Mouse (Mus musculus) large intestine, adult 2 months (tissue): ENCODE results near the gene Olfr1230. TPM values are rescaled to one million over a fixed set of nuclear protein-coding genes. Genes with fewer than 3 reads are reported as not detected.

Source experiments
- DNase-seq: peaks from one replicate; pipeline ENCODE4 v3.0.0-alpha.2; 2012; ENCODE audit warnings: low read depth, low spot score
- WGBS: fragments of 180-500 bp; shearing (Covaris S2); methylation state at CpG from one replicate; pipeline ENCODE4 v1.1.7; 2018; 5-methylcytosine and 5-hydroxymethylcytosine counted together
- polyA plus RNA-seq: library from polyadenylated mRNA; depleted of rRNA; stranded (reverse); fragments of >200 nt; gene quantifications from 2 replicates; pipeline ENCODE4 v1.2.3, GENCODE M21; 2012; rRNA removed

Gene Olfr1230
- not detected in 2 replicates for polyA plus RNA-seq

DNA sequence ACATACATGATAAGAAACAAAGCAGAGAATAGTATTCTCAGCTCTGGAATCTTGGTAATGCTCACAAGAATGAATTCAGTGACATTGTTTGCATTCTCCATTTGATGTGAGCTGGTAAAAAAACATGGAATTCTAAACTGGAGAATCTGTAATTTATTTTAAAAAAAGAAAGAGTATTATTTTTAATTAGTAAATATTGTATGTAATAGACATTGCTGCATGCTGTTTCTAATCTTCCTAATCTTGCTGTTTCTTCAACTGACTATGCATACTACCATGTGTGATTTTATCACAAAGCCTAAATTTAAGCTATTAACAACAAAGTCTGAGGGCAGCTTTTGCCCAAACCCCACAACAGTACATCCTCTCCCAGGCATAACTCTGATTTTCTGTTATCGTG lies at the start of gene Olfr1230:
TSS of gene Olfr1230 (minus strand) at position 101 of the 400 bp plus-strand sequence.
- 82% methylated on average over 1 of the region's 1 CpGs for WGBS
- DNase-seq = no peak

DNA sequence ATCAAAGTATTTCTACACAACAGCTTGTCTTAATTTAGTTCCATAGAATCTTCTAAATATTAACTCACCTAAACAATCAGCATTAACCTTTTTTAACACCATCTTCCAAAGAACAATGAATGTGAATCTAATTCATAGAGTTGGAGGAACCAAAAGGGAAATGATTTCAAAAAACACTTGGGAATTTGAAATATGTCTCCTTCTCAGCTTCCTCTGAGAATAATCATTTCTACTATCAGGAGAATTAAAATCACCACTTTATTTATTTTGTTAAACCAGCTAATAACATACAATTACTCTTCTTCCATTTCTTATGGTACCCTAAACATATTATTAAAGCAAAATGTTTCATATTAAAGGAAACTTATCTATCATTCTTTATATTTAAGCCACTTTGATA lies 45.2 kb upstream of the Olfr1230 start, which contains the start of gene Olfr1233:
TSS of gene Olfr1233 (minus strand) at position 101 of the 400 bp plus-strand sequence.
- DNase-seq = no peak

DNA sequence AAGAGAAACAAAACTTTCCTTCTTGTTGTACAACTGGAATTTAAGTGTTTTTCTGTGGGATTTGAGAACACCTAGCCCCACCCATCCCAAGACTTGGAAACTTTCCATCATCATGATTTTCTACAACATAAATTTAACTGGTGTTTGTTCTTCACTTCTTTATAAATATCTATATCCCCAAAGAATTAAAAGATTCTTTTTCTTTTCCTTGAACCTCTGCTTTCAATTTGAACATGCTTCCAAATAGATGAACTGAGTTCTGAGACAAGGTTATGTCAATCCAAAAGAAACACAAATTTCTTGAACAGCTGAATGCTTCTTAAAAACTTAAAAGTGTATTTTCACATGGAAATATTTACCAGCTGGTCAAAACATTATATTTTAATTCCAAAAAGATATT lies 32.5 kb upstream of the Olfr1230 start, which contains the start of gene Olfr1232:
TSS of gene Olfr1232 (minus strand) at position 101 of the 400 bp plus-strand sequence.
- DNase-seq = no peak

DNA sequence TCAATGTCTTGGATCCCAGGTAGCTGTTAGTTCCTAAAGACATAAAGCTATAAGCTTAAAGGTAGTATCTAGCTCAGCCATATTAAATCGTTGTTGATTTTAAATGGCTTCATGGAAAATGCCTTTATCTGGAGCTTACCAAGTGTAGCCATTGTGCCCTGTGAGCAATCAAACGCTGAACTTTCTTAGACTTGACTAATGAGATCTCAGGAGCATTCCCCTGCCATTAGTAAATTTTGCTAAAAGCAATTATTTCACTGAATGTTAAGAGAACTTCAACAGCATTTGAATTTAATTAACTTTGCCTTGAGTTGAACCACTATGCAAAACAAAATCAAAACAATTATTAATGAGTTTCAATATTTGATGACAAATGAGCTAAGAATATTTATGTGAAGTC lies 9.9 kb upstream of the Olfr1230 start, which contains the start of gene Olfr1231:
TSS of gene Olfr1231 (minus strand) at position 101 of the 400 bp plus-strand sequence.
- 74% methylated on average over 2 of the region's 2 CpGs for WGBS
- no peak for DNase-seq

DNA sequence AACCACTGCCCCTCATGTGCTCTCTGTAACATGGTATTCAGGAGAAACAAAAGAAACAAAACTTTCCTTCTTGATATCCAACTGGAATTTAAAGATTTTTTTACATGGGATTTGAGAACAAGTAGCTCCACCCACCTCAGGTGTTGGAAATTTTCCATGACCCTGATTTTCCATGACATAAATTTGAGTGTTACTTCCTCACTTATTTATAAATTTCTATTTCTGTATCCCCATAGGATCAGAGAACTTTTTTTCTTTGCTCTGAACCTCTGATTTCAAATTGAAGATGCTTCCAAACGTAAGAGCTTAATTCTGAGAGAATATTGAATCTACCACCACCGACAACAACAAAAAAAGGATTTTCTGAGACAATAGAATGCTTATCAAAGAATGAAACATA lies 9.2 kb downstream of the Olfr1230 start, which contains the start of gene Olfr1229:
TSS of gene Olfr1229 (minus strand) at position 101 of the 400 bp plus-strand sequence.
- no peak for DNase-seq
- WGBS = 68% methylated on average over 2 of the region's 2 CpGs

DNA sequence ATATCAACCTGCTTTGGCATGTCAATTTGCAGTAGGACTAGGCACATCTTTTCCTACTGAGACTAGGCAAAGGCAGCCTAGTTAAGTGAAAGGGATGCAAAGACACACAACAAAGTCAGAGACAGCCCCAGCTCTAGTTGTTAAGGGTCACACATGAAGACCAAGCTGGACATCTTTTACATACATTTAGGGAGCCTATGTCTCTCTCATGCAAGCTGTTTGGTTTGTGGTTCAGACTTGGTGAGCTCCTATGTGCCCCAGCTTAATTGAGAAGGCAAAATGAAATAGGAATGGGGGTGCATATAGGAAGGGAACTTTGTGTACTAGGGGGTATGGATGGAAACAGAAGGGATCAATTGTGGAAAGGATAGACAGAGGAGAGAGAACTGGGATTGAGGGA lies 43.1 kb downstream of the Olfr1230 start, which contains the start of gene Olfr1228:
TSS of gene Olfr1228 (minus strand) at position 101 of the 400 bp plus-strand sequence.
- DNase-seq = no peak

Other genes with a start within 250 kb of the Olfr1230 start
- not detected in 2 replicates for gene Olfr1218, start 236.1 kb downstream of the Olfr1230 start, polyA plus RNA-seq
- gene Olfr1219, start 213.8 kb downstream of the Olfr1230 start, polyA plus RNA-seq = not detected in 2 replicates
- gene Olfr1220, start 190.4 kb downstream of the Olfr1230 start, polyA plus RNA-seq = not detected in 2 replicates
- not detected in 2 replicates for gene Olfr1221, start 180.0 kb downstream of the Olfr1230 start, polyA plus RNA-seq
- gene Olfr1222, start 164.2 kb downstream of the Olfr1230 start, polyA plus RNA-seq = not detected in 2 replicates
- not detected in 2 replicates for gene Olfr1223, start 145.7 kb downstream of the Olfr1230 start, polyA plus RNA-seq
- not detected in 2 replicates for gene Olfr1224-ps1, start 133.2 kb downstream of the Olfr1230 start, polyA plus RNA-seq
- gene Olfr1225, start 122.6 kb downstream of the Olfr1230 start, polyA plus RNA-seq = not detected in 2 replicates
- not detected in 2 replicates for gene Olfr1226, start 97.2 kb downstream of the Olfr1230 start, polyA plus RNA-seq
- not detected in 2 replicates for gene Olfr1228, start 43.2 kb downstream of the Olfr1230 start, polyA plus RNA-seq
- gene Olfr1229, start 9.3 kb downstream of the Olfr1230 start, polyA plus RNA-seq = not detected in 2 replicates
- gene Olfr1231, start 9.8 kb upstream of the Olfr1230 start, polyA plus RNA-seq = not detected in 2 replicates
- gene Olfr1232, start 32.4 kb upstream of the Olfr1230 start, polyA plus RNA-seq = not detected in 2 replicates
- not detected in 2 replicates for gene Olfr1233, start 45.1 kb upstream of the Olfr1230 start, polyA plus RNA-seq
- gene Olfr1234, start 67.6 kb upstream of the Olfr1230 start, polyA plus RNA-seq = not detected in 2 replicates
- gene Olfr1238, start 112.4 kb upstream of the Olfr1230 start, polyA plus RNA-seq = not detected in 2 replicates
- gene Olfr1239, start 123.1 kb upstream of the Olfr1230 start, polyA plus RNA-seq = not detected in 2 replicates
- gene Olfr1240, start 145.7 kb upstream of the Olfr1230 start, polyA plus RNA-seq = not detected in 2 replicates
- not detected in 2 replicates for gene Olfr1241, start 189.9 kb upstream of the Olfr1230 start, polyA plus RNA-seq
- gene Olfr1242, start 201.1 kb upstream of the Olfr1230 start, polyA plus RNA-seq = not detected in 2 replicates
- not detected in 2 replicates for gene Olfr1243, start 234.2 kb upstream of the Olfr1230 start, polyA plus RNA-seq